ENCODE assay signal across 11 mouse cellular contexts in the genomic region with DNA sequence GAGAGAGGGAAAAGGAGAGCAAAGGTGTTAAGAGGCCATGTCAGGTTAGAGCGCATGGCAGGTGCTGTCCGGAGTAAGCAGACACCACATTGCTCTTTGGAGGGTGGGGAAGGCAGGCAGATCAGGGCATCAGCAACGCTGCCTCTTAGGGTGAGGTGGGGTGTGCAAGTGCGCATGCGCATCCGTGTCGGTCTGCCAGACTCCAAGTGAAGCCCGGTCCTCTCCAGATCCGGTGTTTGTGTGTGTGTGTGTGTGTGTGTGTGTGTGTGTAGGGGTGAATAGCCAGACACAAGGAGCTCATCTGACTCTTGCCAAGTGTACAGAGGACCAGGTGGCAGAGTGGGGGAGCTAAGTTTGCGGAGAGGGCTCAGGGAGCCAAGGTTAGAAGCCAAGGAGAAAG. TPM values are rescaled to one million over a fixed set of nuclear protein-coding genes. Genes with fewer than 3 reads are reported as not detected.
A peak's percentile ranks its signal among the peaks of the same experiment; 100 is the strongest.
DNase-seq lines count a peak whose midpoint lies in the region; ATAC-seq lines count a peak whose summit lies in the region.
"Had no signal": no experiment of that assay in that cellular context is flagged by ENCODE, and none has a peak within 500 bp of the region (broad histone marks: within the 10 kb centered on the region; RNA-seq: fewer than 3 reads in every experiment).

No protein-coding gene starts in this region.

- ATAC-seq in limb, embryonic 12.5 days (ENCODE audit: insufficient number of reproducible peaks, insufficient read depth, low FRiP score, low TSS enrichment, low read depth) = no peak

- peaks cover 48% of the 10 kb centered on the region for H3K36me3 ChIP-seq in limb, embryonic 12.5 days

- no peak overlapping the region for H3K4me2 ChIP-seq in limb, embryonic 12.5 days
- H3K4me2 ChIP-seq: embryonic facial prominence, embryonic 13.5 days; heart, embryonic 13.5 days had no signal

- H3K9ac ChIP-seq in limb, embryonic 12.5 days (replicated peaks) = no peak overlapping the region
- H3K9ac ChIP-seq: embryonic facial prominence, embryonic 13.5 days; heart, embryonic 13.5 days had no signal

- WGBS in limb, embryonic 12.5 days = 66% methylated on average over 10 of the region's 10 CpGs

- peak overlapping the region; percentile 13; the same call in 1 of the 2 replicates for H3K27ac ChIP-seq in limb, embryonic 12.5 days
- H3K27ac ChIP-seq: embryonic facial prominence, embryonic 13.5 days; heart, embryonic 13.5 days had no signal

- H3K4me1 ChIP-seq in limb, embryonic 12.5 days (replicated peaks) = peaks cover 20% of the 10 kb centered on the region

- H3K9me3 ChIP-seq in limb, embryonic 12.5 days = no peaks in the 10 kb centered on the region
- H3K9me3 ChIP-seq: embryonic facial prominence, embryonic 13.5 days; heart, embryonic 13.5 days had no signal

- H3K27me3 ChIP-seq in limb, embryonic 12.5 days = peaks cover 3% of the 10 kb centered on the region
- H3K27me3 ChIP-seq: embryonic facial prominence, embryonic 13.5 days; heart, embryonic 13.5 days had no signal

- DNase-seq in adrenal gland, adult 2 months = peak; percentile 23
- DNase-seq in adrenal gland, adult 18-20 months (ENCODE audit: low spot score in 2 of 2) = no peak
- DNase-seq in left cerebral cortex, postnatal 4 days = peak; percentile 53
- no peak for DNase-seq in left cerebral cortex, postnatal 25 days (ENCODE audit: low spot score in 2 of 2)
- DNase-seq in cerebellum, adult 11 months = peak; percentile 51
- DNase-seq in MN1 (ENCODE audit: low spot score) = no peak
- DNase-seq in left cerebral cortex, adult 8-10 months (ENCODE audit: low spot score in 2 of 2) = no peak
- DNase-seq: spleen, adult 18-20 months had no signal

- no peak overlapping the region for H3K4me3 ChIP-seq in limb, embryonic 12.5 days (replicated peaks)
- H3K4me3 ChIP-seq: embryonic facial prominence, embryonic 13.5 days; heart, embryonic 13.5 days had no signal

- intact Hi-C loops in left cerebral cortex, postnatal 4 days (cut with DNase I) = no loop called here
- intact Hi-C loops in left cerebral cortex, postnatal 25 days (cut with DNase I) = no loop called here

RNA-seq across cellular contexts. Expression of gene Mdfi, which starts 31.5 kb away (rescaled TPM):
- total RNA-seq in adrenal gland, adult 2 months (2021) = 1 to 10 TPM; 1.2 to 2.1 TPM
- polyA plus RNA-seq in adrenal gland, adult 2 months (2012; rRNA removed) = 15.8 and 24.2 TPM in 2 replicates
- total RNA-seq in adrenal gland, adult 18-20 months (2021) = 1 to 10 TPM in 1 of 2 experiments, under 1 TPM in 1; 0.42 to 1.2 TPM
- total RNA-seq in left cerebral cortex, postnatal 4 days (2021) = 1 to 10 TPM; 2.5 to 3.7 TPM
- total RNA-seq in left cerebral cortex, postnatal 25 days (2021) = 1 to 10 TPM in 1 of 2 experiments, under 1 TPM in 1; 0.80 to 1.4 TPM
- polyA plus RNA-seq in limb, embryonic 12.5 days (2016; fragmentation: Nextera tagmentation; extraction: Ambion mirVana) = 32.1 and 44.7 TPM in 2 replicates
- 1 to 10 TPM in 1 of 4 experiments, under 1 TPM in 3; 0.43 to 1.2 (median 0.58) TPM for total RNA-seq in left cerebral cortex, adult 8-10 months (2022)

RNA-seq across cellular contexts. Expression of gene Foxp4, which starts 58.4 kb away (rescaled TPM):
- total RNA-seq in adrenal gland, adult 2 months (2021) = 10 to 100 TPM; 21.8 to 25.3 TPM
- 61.2 and 76.5 TPM in 2 replicates for polyA plus RNA-seq in adrenal gland, adult 2 months (2012; rRNA removed)
- 10 to 100 TPM; 20.0 to 26.1 TPM for total RNA-seq in adrenal gland, adult 18-20 months (2021)
- total RNA-seq in left cerebral cortex, postnatal 4 days (2021) = 10 to 100 TPM; 78.3 to 89.0 TPM
- total RNA-seq in left cerebral cortex, postnatal 25 days (2021) = 10 to 100 TPM; 41.3 to 42.7 TPM
- polyA plus RNA-seq in limb, embryonic 12.5 days (2016; fragmentation: Nextera tagmentation; extraction: Ambion mirVana) = 35.1 and 41.5 TPM in 2 replicates
- total RNA-seq in left cerebral cortex, adult 8-10 months (2022) = 10 to 100 TPM; 39.9 to 63.6 (median 49.6) TPM

Comparison
In these comparisons a context has a peak if more than half of its experiments do, and no peak if none do; other contexts are left out.
1. DNase-seq: peak in adrenal gland, adult 2 months (single experiment), left cerebral cortex, postnatal 4 days (single experiment) and cerebellum, adult 11 months (single experiment); none in adrenal gland, adult 18-20 months (0 of 2), left cerebral cortex, postnatal 25 days (0 of 2), MN1 (single experiment) and left cerebral cortex, adult 8-10 months (0 of 2).